Mouse (Mus musculus) kidney, postnatal 10 days (tissue): ENCODE results near the gene Hist1h2aa.
A peak's percentile ranks its signal among the peaks of the same experiment; 100 is the strongest.

Source experiments
- DNase-seq: peaks from one replicate; pipeline ENCODE4 v3.0.0; 2021; ENCODE audit warnings: mixed read lengths

Hist1h2aa gene

DNA sequence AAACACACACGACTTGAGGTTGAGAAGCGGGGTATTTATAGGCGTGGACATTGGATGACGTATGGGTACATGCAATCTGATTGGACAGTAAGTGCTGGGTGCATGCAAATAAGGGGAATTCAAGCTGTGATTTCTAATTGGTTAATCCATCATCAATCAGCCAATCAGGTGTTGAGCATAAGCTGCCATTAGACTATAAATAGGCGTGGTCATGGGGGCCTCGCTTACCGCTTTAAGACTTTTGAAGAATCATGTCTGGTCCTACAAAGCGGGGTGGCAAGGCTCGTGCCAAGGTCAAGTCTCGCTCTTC is at the start of gene Hist1h2aa:
Hist1h2aa (plus strand) TSS at position 252 of the 310 bp plus-strand sequence.
- no peak for DNase-seq

DNA sequence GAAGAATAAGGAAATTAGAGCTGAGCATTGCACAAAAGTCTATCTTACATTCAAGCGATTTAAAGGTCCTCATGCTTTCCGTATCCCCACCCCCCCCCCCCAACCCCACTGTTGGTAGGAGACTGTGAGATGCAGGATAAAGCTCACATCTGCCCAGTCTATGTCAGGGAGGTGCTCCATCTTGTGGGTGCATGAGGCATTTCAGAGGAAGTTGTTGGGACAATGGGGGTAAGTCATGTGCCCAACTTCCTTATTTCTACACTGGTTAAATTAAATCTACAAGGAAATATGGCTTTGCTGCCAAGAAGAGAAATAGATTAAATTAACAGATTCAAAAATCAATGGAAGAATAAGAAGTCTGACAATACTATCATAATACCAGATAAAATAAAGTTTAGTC is 48.7 kb upstream of the Hist1h2aa start:
- peak; percentile 36 for DNase-seq

- DNase-seq = no peak
Observed at GRCm38 (mm10) chr13:23887026-23887725, 47.1 kb upstream of the Hist1h2aa start.

DNA sequence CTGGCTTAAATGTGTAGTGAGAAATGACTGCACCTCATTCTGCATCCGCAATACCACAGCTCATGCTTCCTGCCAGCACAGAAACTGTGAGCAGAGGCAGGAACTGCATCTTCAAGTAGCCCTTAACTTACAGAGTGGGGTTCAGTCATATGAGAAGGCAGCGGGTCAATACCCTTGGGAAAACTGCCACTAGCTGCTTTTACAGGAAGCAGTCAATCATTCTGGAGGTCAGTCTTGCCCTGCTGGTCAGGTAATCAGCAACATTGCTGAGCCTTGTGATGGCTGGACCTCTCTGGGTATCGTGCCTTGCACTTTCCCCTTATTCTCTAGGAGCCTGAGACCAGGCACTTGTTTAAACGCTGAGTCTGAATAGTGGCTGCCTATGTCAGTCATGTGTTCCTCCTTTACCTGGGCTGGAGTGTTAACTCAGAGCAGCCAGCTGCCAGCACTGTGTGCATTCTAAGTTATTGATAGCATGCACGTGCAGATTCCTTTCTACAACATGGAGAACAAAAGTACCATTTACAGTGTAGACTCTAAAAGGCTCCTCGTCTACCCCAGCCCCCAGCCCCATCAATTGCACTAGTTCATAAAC is 45.2 kb upstream of the Hist1h2aa start:
- peak; percentile 32 for DNase-seq

DNA sequence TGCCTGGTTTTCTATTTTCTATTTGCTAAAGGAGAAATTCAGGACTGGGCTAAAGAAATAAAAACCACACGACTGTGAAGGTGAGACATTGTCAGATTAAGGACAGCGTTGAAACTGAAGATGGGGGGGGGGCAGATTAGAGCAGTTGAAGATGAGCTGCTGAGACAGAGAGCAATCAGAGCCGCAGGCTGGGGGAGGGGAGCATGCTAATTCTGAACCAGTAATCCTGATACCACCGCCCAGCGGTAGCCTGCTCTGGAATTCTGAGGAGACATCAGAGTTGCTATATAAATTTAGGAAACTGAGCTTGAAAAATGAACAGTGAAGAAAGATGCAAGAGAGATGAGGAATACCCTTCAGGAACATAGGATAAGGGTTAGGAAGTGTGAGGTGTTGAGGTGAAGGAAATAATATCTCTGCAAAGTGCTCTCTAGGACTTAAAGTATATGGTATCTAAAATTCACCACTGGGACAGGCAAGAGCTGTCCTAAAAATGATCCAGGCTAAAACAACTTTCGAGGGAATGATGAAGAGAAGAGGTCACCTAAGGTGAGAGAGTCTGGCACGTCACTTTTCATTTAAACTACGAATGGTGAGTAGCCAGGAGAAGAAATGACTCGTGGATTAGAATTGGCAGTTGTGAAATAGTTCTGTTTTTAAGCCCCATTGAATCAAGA is 41.5 kb upstream of the Hist1h2aa start:
- no peak for DNase-seq

DNA sequence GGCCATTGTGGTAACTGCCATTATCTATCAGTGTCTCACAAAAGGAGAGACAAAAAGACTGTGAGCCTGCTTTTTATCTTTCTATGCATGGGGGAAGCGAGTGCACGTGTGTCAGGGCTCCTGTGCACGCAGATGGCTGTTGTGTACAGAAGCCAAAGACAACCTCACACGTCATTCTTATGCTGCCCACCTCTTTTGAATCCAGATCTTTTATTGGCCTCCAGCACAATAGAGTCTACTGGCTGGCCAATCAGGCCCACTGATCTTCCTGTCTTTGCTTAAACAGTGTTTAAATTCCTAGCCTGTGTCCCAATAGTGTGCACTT is 41.0 kb upstream of the Hist1h2aa start:
- no peak for DNase-seq

DNA sequence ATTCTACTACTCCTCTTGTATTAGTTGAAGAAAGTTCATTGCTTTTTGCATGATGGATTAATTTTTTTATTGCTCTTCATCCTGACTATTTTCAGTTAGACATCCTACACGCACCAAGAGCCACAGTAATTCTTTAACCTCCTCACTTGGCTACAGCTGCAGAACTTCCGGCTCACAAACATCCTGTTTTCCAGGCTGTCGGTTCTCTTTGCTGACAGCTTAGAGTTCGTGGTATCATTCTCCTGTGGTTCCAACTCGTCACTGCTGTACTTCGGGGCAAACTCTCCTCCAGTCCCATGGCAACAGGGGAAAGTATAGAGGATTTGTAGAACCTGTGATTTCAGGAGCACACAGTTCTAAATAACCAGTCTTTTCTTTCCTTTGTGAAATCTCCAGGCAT is 36.0 kb upstream of the Hist1h2aa start:
- peak; percentile 45 for DNase-seq

- no peak for DNase-seq
Observed at GRCm38 (mm10) chr13:23906906-23907305, 27.4 kb upstream of the Hist1h2aa start.

GRCm38 (mm10) chr13:23910121-23910520 is 24.1 kb upstream of the Hist1h2aa start:
- DNase-seq = no peak

GRCm38 (mm10) chr13:23911335-23911734 is 22.9 kb upstream of the Hist1h2aa start:
- no peak for DNase-seq

GRCm38 (mm10) chr13:23913791-23914306 is 20.4 kb upstream of the Hist1h2aa start:
- DNase-seq = peak; percentile 55

DNA sequence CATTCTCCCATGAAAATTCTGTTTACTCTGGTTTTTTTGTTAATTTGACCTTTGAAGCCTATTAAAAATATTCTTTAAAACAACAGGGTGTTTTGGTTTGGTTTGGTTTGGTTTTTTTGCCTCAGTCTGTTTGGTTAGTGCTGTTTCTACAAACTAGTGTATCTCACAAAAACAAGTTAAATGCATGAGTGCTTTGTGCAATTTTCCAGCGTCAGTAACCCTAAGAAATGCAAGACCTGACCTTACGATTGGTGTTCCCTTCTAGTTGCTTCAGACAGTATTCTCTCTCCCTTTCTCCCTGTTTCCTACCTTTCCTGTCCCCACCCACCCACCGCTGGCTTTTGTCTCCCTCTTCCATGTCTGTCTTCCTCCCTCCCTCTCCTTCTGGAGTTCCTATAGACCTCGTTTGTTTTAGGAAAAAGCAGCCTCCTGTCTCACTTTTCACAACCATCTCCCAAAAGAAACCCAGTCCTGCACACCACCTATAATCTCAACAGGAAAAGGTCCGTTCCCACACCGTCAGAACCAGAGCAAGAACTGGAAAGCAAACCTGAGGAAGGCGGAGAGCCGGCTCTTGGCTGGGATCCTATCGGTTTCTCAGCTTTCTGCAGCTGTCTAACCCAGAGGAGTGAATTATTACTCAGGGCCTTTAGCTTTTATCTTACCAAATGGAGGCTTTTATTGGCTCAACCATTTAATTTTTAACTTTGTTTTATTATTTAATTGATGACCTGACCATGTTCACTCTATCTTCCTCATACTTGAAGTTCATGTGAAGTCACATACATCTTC is 19.7 kb upstream of the Hist1h2aa start, which contains the start of gene Slc17a4:
Slc17a4 (minus strand) TSS at position 634 of the 792 bp plus-strand sequence.
- peak; percentile 46 for DNase-seq

GRCm38 (mm10) chr13:23916132-23916531 is 18.1 kb upstream of the Hist1h2aa start:
- no peak for DNase-seq

DNA sequence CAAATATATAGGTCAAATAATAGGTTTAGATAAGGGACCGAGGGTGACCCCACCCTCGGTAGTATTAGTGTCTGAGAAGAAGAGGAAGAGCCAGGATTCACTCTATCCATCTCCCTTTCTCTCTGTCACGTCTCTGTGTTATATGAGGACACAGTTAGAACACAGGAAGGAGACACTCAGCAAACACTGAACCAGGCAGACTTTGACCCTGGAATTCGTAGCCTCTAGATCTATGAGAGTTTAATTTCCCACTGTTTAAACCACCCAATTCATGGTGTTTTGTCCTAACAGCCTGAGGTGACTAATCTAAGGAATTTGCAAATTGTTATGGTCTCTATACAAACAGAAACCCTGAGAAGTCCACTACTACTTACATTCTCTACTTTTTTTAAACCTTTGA is 16.6 kb upstream of the Hist1h2aa start:
- DNase-seq = no peak

- no peak for DNase-seq
Observed at GRCm38 (mm10) chr13:23925792-23926191, 8.5 kb upstream of the Hist1h2aa start.

DNA sequence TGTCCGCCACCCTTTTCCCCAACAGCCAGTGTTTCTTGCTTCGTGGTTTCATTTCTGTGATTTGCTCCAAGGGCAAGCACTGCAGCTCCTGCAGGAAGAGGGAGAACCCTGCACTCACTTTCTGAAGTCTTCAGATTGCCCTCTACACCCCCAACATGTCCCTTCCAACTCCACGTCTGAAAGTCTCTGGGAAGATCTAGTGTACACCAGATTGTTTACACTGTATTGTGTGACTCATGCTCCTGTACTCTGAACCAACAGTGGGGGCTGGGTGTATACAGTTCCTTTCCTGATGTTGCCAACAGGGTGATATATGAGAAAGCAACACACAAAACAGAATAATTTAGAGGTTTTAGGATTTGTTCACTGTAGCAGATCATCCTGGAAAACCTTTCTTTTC is 5.6 kb upstream of the Hist1h2aa start:
- no peak for DNase-seq

DNA sequence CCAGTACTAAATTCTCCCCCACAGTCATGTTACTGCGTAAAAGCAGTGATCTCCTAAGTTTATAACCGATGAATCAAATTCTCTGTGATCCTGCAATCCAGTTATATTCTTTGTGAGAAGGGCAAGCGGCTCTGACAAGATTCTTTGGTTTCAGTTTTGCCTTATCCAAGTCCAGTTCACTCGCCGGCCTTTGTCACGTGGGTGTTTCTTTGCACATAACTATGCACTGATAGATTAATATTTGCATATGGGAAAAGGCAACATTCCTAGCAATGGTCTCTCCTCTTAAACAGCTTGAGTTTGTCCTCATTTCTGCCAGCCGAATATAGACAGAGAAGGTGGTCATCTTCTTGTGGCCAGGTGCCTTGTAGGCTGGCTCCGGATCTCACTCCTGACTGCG is 3.8 kb upstream of the Hist1h2aa start:
- no peak for DNase-seq

DNA sequence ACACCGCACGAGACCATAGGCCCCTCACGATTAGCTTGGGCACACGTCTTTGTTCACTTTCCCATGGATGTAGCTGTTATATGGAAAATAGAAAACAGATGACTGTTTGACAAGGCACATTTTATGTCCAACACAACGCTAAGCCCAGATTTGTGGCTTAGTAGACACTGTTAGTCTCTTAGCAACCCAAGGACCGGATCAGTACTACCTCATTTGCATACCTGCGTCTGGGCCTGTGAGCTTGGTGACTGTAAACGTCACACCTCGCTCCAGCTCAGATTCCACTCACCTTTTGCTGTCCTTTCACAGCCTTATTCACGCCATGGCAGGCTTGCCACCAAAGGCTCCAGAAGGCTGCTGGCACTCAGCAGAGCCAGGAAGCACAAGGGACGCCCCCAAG is 3.4 kb upstream of the Hist1h2aa start:
- no peak for DNase-seq

DNA sequence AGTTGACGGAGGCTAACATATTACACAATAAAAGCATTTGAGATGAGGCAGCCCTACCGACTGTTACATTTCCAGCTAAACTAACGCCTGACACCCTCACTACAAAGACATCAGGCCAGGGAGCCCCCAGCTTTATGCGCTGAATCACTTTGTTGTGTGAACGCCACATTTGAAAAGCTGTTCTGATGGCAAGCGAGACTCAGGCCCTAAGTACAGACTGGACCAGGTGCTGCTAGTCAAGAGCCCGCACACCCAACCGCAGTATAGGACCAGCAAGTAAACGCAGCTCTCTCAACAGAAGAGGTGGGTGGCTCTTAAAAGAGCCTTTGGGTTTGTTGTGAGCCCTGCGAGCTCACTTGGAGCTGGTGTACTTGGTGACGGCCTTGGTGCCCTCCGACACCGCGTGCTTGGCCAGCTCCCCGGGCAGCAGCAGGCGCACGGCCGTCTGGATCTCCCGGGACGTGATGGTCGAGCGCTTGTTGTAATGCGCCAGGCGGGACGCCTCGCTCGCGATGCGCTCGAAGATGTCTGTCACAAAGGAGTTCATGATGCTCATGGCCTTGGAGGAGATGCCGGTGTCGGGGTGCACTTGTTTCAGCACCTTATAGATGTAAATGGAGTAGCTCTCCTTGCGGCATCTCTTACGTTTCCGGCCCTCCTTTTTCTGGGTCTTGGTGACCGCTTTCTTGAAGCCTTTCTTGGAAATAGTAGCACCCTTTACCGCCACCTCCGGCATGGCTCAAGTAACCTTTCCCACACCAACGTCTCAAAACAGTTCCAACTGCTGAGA is 646 bp upstream of the Hist1h2aa start, which contains the start of gene Hist1h2ba:
Hist1h2ba (minus strand) TSS at position 736 of the 790 bp plus-strand sequence.
- DNase-seq = no peak

DNA sequence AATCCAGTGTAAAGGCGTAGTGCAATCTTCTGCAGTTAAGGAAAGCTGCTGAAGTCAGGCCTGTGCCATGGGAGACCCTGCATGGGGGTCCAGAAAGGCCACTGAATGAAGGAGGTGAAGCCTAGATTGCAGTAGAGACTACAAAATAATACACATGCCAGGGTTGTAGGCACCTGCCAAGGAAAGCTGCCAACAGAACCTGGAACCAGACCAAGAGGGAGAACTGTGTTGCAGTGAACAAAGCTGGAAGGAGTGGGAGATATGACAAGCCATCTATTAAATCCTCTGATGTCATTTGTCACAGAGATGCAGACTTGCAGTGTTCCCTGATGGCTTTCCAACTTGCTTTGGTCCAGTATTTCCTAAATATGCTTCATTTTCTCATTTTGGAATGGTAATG is 4.4 kb downstream of the Hist1h2aa start:
- DNase-seq = peak; percentile 35

DNA sequence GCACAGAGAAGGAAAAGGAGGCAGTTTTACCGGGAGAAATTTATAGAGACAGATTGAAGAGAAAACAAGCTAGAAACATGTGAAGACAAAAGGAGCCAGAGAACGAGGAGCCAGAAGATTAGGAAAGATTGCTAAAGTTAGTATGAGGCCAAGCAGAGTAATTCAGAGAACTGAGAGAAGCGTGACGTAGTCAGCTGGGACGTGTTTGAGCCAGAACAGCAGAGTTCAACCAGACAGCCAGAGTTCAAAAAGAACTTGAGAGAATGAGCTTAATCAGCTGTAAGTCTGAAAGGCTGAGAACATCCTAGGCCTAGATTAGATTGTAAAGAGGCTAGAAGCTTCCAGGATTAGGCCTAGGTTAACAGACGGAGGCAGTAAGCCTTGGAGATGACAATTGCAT is 6.0 kb downstream of the Hist1h2aa start:
- DNase-seq = peak; percentile 28

DNA sequence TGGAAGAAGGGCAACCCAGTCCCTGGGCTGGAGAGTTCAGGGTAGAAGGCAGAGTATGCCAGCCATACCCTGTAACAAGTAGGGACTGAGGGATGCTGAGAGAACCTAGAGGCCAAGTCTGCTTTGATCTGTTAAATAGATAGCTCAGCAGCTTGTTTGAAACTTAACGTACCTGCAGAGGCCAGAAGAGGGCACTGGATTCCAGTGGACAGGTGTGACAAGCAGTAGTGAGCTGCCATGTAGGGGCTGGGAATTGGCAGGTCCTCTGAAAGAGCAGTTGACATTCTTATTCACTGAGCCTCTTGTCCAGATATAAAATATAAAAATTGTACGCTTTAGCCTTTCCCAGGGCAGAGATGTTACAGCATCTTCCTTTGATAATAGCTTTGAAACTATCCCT is 8.6 kb downstream of the Hist1h2aa start:
- peak; percentile 17 for DNase-seq
